Comparison of ENCODE assay signal across 8 mouse cellular contexts in the genomic region with DNA sequence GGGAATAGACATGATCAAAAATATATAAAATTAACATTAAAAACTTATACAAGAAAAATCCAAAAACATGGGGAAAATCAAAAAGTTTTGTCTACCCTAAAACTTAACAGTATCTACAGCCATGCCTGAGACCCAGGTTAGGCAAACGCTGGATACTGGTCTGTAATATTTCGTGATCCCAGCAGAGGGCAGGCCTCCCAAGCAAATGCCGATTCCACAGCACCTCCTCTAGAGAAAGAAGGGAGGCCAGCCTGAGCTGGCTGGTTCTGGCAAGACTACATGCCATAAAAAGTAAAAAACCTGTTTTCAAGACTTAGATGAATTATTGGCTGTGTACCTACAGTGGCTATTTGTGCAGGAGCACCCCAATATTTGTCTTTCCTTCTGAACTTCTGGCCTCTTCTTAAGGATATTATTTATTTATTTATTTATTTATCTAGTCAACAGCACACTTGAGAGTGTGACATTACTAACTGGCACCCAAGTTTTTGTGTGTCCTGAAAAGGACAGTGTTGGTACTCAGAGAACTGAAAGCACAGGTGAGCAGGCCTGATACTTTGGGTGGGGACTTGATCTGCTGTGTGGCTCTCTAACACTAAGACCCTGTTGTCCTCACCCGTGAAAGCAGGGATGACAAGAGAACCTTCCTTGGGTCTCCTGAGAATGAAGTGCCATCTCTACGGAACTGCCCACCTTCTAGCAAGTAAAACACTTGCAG.
DNase-seq lines count a peak whose midpoint lies in the region; ATAC-seq and TF ChIP-seq lines count a peak whose summit lies in the region.

No protein-coding gene starts in this region.

- no peaks in the 10 kb centered on the region for H3K36me3 ChIP-seq in embryonic facial prominence, embryonic 15.5 days
- no peaks in the 10 kb centered on the region for H3K36me3 ChIP-seq in heart, embryonic 10.5 days
- H3K36me3 ChIP-seq in liver, adult 2 months (ENCODE audit: control insufficient read depth, insufficient read depth, low read length) = no peaks in the 10 kb centered on the region
- no peaks in the 10 kb centered on the region for H3K36me3 ChIP-seq in splenic B cell, adult 2 months (ENCODE audit: control insufficient read depth, insufficient read depth, low read length, poor library complexity, severe bottlenecking)

- TF ChIP-seq POLR2A in liver, adult 2 months (IDR thresholded peaks at IDR 0.05; ENCODE audit: extremely low read depth, insufficient read depth, low read length) = no peak

- H3K4me2 ChIP-seq in embryonic facial prominence, embryonic 15.5 days (replicated peaks) = no peak overlapping the region

- H3K27me3 ChIP-seq in embryonic facial prominence, embryonic 15.5 days = no peaks in the 10 kb centered on the region
- H3K27me3 ChIP-seq in heart, embryonic 10.5 days (ENCODE audit: insufficient read depth, poor library complexity, severe bottlenecking) = no peaks in the 10 kb centered on the region
- no peaks in the 10 kb centered on the region for H3K27me3 ChIP-seq in liver, adult 2 months (ENCODE audit: control insufficient read depth, insufficient read depth, low read length)
- no peaks in the 10 kb centered on the region for H3K27me3 ChIP-seq in splenic B cell, adult 2 months (ENCODE audit: control insufficient read depth, insufficient read depth, low read length, poor library complexity, severe bottlenecking)

- H3K79me2 ChIP-seq in liver, adult 2 months (ENCODE audit: control insufficient read depth, insufficient read depth, low read length) = no peaks in the 10 kb centered on the region

- no peaks in the 10 kb centered on the region for H3K4me1 ChIP-seq in embryonic facial prominence, embryonic 15.5 days
- H3K4me1 ChIP-seq in heart, embryonic 10.5 days = peaks cover 17% of the 10 kb centered on the region
- H3K4me1 ChIP-seq in liver, adult 2 months (ENCODE audit: control insufficient read depth, insufficient read depth, low read length) = no peaks in the 10 kb centered on the region

- peak; percentile 84 for DNase-seq in 416B (ENCODE audit: low read depth)
- peak; percentile 44 to 63 for DNase-seq in adrenal gland, postnatal 4 days (ENCODE audit: low spot score in 2 of 2)
- DNase-seq in heart, embryonic 10.5 days (ENCODE audit: low spot score) = peak; percentile 85
- DNase-seq in kidney, postnatal 10 days = peak; percentile 90
- peak; percentile 50 for DNase-seq in liver, adult 2 months (ENCODE audit: extremely low read depth, low read depth, low spot score)
- DNase-seq in natural killer cell, adult 2 months (ENCODE audit: low spot score in 2 of 2) = peak; percentile 57 to 69
- DNase-seq in splenic B cell, adult 2 months (ENCODE audit: low read depth, low spot score) = peak; percentile 74

- ATAC-seq in embryonic facial prominence, embryonic 15.5 days (ENCODE audit: insufficient number of reproducible peaks, low FRiP score, low TSS enrichment, low read depth) = peak; percentile 71; the same call in 1 of the 2 replicates

- WGBS in embryonic facial prominence, embryonic 15.5 days = 34% methylated on average over 5 of the region's 5 CpGs
- WGBS in heart, embryonic 10.5 days = 34% methylated on average over 5 of the region's 5 CpGs
- WGBS in liver, adult 2 months = 36% methylated on average over 5 of the region's 5 CpGs

- no peak overlapping the region for H3K4me3 ChIP-seq in embryonic facial prominence, embryonic 15.5 days (replicated peaks)
- H3K4me3 ChIP-seq in heart, embryonic 10.5 days = no peak overlapping the region
- no peak overlapping the region for H3K4me3 ChIP-seq in liver, adult 2 months (ENCODE audit: insufficient read depth, low read depth, low read length)

- TF ChIP-seq CTCF in liver, adult 2 months (IDR thresholded peaks at IDR 0.05; ENCODE audit: low read depth, low read length) = peak; percentile 89

- no peak overlapping the region for H3K27ac ChIP-seq in embryonic facial prominence, embryonic 15.5 days (replicated peaks)
- no peak overlapping the region for H3K27ac ChIP-seq in heart, embryonic 10.5 days
- no peak overlapping the region for H3K27ac ChIP-seq in liver, adult 2 months (replicated peaks; ENCODE audit: insufficient read depth, low read depth, low read length)

- H3K9ac ChIP-seq in embryonic facial prominence, embryonic 15.5 days = no peak overlapping the region
- no peak overlapping the region for H3K9ac ChIP-seq in liver, adult 2 months (ENCODE audit: low read depth, low read length)

- no peaks in the 10 kb centered on the region for H3K9me3 ChIP-seq in embryonic facial prominence, embryonic 15.5 days (replicated peaks)
- H3K9me3 ChIP-seq in heart, embryonic 10.5 days = no peaks in the 10 kb centered on the region
